Mouse (Mus musculus): ENCODE measurements around the gene C8b. TPM values are rescaled to one million over a fixed set of nuclear protein-coding genes. Genes with fewer than 3 reads are reported as not detected.

Gene C8b
- polyA plus RNA-seq, 2 experiments: 21.8 to 28.4 TPM

GRCm38 (mm10) chr4:104828939-104829338 is 62.8 kb downstream of the C8b start:
- DNase-seq (ENCODE audit: low read depth in 3 of 3, low spot score in 3 of 3): no peak
- no peak for TF ChIP-seq EP300 (IDR thresholded peaks at IDR 0.05; ENCODE audit: low read depth)
- Histone ChIP-seq H3K27ac (no peak overlapping the region), H3K36me3 (replicated peaks; ENCODE audit: control insufficient read depth, insufficient read depth, low read depth) (no peaks in the 10 kb centered on the region), H3K9ac (replicated peaks) (no peak overlapping the region), H3K4me3 (ENCODE audit: insufficient read depth in 1 of 2, low read depth in 2 of 2, low read length in 2 of 2) (no peak overlapping the region), H3K4me2 (ENCODE audit: low read depth) (no peak overlapping the region), H3K4me1 (replicated peaks; ENCODE audit: control insufficient read depth in 2 of 2, insufficient read depth in 2 of 2, low read length in 1 of 2) (peaks cover 0 to under 1% of the 10 kb centered on the region in 2 experiments; a peak in 1 of 4 replicates), H3K27me3 (ENCODE audit: control insufficient read depth, insufficient read depth, low read length) (no peaks in the 10 kb centered on the region), H3K9me3 (ENCODE audit: control insufficient read depth, low read length) (no peaks in the 10 kb centered on the region)
- 58% methylated on average over 5 of the region's 5 CpGs for WGBS (ENCODE audit: insufficient replicate concordance)
- no peak for ATAC-seq (ENCODE audit: insufficient read depth)

- no peaks in the 10 kb centered on the region for H3K36me3 ChIP-seq (replicated peaks; ENCODE audit: control insufficient read depth, insufficient read depth, low read depth)
- H3K4me3 ChIP-seq (ENCODE audit: insufficient read depth in 1 of 2, low read depth in 2 of 2, low read length in 2 of 2): no peak overlapping the region
- H3K9ac ChIP-seq (replicated peaks): no peak overlapping the region
- ATAC-seq (ENCODE audit: insufficient read depth): no peak
- H3K9me3 ChIP-seq (ENCODE audit: control insufficient read depth, low read length): no peaks in the 10 kb centered on the region
- no peak overlapping the region for H3K4me2 ChIP-seq (ENCODE audit: low read depth)
- 50% methylated on average over 5 of the region's 5 CpGs for WGBS (ENCODE audit: insufficient replicate concordance)
- H3K27me3 ChIP-seq (ENCODE audit: control insufficient read depth, insufficient read depth, low read length): no peaks in the 10 kb centered on the region
- H3K27ac ChIP-seq: no peak overlapping the region
- H3K4me1 ChIP-seq (replicated peaks; ENCODE audit: control insufficient read depth in 2 of 2, insufficient read depth in 2 of 2, low read length in 1 of 2): no peaks in the 10 kb centered on the region
- no peak for TF ChIP-seq EP300 (IDR thresholded peaks at IDR 0.05; ENCODE audit: low read depth)
- TF ChIP-seq CTCF (IDR thresholded peaks at IDR 0.05; ENCODE audit: low read depth): no peak
- no peak for DNase-seq (ENCODE audit: low read depth in 3 of 3, low spot score in 3 of 3)
Observed at GRCm38 (mm10) chr4:104835096-104835495, 69.0 kb downstream of the C8b start.

- ATAC-seq (ENCODE audit: insufficient read depth) (no peak), DNase-seq (ENCODE audit: low read depth in 3 of 3, low spot score in 3 of 3) (no peak)
- no peak for TF ChIP-seq EP300 (IDR thresholded peaks at IDR 0.05; ENCODE audit: low read depth)
- no peak for TF ChIP-seq CTCF (IDR thresholded peaks at IDR 0.05; ENCODE audit: low read depth)
- H3K36me3 ChIP-seq (replicated peaks; ENCODE audit: control insufficient read depth, insufficient read depth, low read depth): no peaks in the 10 kb centered on the region
- H3K4me3 ChIP-seq (ENCODE audit: insufficient read depth in 1 of 2, low read depth in 2 of 2, low read length in 2 of 2): no peak overlapping the region
- H3K27me3 ChIP-seq (ENCODE audit: control insufficient read depth, insufficient read depth, low read length): no peaks in the 10 kb centered on the region
- WGBS (ENCODE audit: insufficient replicate concordance): 50% methylated on average over 2 of the region's 2 CpGs
- H3K9me3 ChIP-seq (ENCODE audit: control insufficient read depth, low read length): no peaks in the 10 kb centered on the region
- H3K4me1 ChIP-seq (replicated peaks; ENCODE audit: control insufficient read depth in 2 of 2, insufficient read depth in 2 of 2, low read length in 1 of 2): no peaks in the 10 kb centered on the region
- no peak overlapping the region for H3K9ac ChIP-seq (replicated peaks)
- no peak overlapping the region for H3K27ac ChIP-seq
- no peak overlapping the region for H3K4me2 ChIP-seq (ENCODE audit: low read depth)
Observed at GRCm38 (mm10) chr4:104838342-104838741, 72.2 kb downstream of the C8b start.

DNA sequence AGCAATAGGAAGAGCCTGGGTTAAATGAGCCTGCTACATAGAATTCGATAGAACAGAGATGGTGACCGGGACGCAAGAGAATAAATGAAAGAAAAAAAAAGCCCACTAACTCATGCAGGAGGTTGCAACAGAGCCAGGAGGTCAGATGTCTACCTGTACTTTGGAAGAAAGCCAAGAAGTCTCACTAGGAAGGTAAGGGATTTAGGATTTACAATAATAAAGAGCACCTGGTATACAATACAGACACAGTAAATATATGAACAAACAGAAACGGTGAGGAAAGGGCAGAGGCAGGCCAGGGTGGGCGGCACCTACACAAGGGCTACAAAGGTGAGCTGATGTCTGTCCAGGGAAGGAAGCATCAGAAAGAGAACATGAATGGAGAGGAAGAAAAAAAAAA is 76.1 kb downstream of the C8b start:
- H3K36me3 ChIP-seq (replicated peaks; ENCODE audit: control insufficient read depth, insufficient read depth, low read depth): no peaks in the 10 kb centered on the region
- no peaks in the 10 kb centered on the region for H3K4me1 ChIP-seq (replicated peaks; ENCODE audit: control insufficient read depth in 2 of 2, insufficient read depth in 2 of 2, low read length in 1 of 2)
- no peak overlapping the region for H3K4me3 ChIP-seq (ENCODE audit: insufficient read depth in 1 of 2, low read depth in 2 of 2, low read length in 2 of 2)
- WGBS (ENCODE audit: insufficient replicate concordance): 71% methylated on average over 5 of the region's 5 CpGs
- no peaks in the 10 kb centered on the region for H3K9me3 ChIP-seq (ENCODE audit: control insufficient read depth, low read length)
- ATAC-seq (ENCODE audit: insufficient read depth) (no peak), DNase-seq (ENCODE audit: low read depth in 3 of 3, low spot score in 3 of 3) (no peak)
- H3K27ac ChIP-seq: no peak overlapping the region
- H3K9ac ChIP-seq (replicated peaks): no peak overlapping the region
- no peak overlapping the region for H3K4me2 ChIP-seq (ENCODE audit: low read depth)
- H3K27me3 ChIP-seq (ENCODE audit: control insufficient read depth, insufficient read depth, low read length): no peaks in the 10 kb centered on the region
- TF ChIP-seq EP300 (IDR thresholded peaks at IDR 0.05; ENCODE audit: low read depth) (no peak), CTCF (IDR thresholded peaks at IDR 0.05; ENCODE audit: low read depth) (no peak)

- H3K9me3 ChIP-seq (ENCODE audit: control insufficient read depth, low read length): no peaks in the 10 kb centered on the region
- H3K36me3 ChIP-seq (replicated peaks; ENCODE audit: control insufficient read depth, insufficient read depth, low read depth): no peaks in the 10 kb centered on the region
- no peak for TF ChIP-seq EP300 (IDR thresholded peaks at IDR 0.05; ENCODE audit: low read depth)
- 59% methylated on average over 4 of the region's 4 CpGs for WGBS (ENCODE audit: insufficient replicate concordance)
- H3K4me1 ChIP-seq (replicated peaks; ENCODE audit: control insufficient read depth in 2 of 2, insufficient read depth in 2 of 2, low read length in 1 of 2): no peaks in the 10 kb centered on the region
- H3K9ac ChIP-seq (replicated peaks): no peak overlapping the region
- no peaks in the 10 kb centered on the region for H3K27me3 ChIP-seq (ENCODE audit: control insufficient read depth, insufficient read depth, low read length)
- DNase-seq (ENCODE audit: low read depth in 3 of 3, low spot score in 3 of 3) (no peak), ATAC-seq (ENCODE audit: insufficient read depth) (no peak)
- H3K4me3 ChIP-seq (ENCODE audit: insufficient read depth in 1 of 2, low read depth in 2 of 2, low read length in 2 of 2): no peak overlapping the region
- no peak overlapping the region for H3K4me2 ChIP-seq (ENCODE audit: low read depth)
- no peak overlapping the region for H3K27ac ChIP-seq
Observed at GRCm38 (mm10) chr4:104843546-104843945, 77.4 kb downstream of the C8b start.

Other genes with a start within 250 kb of the C8b start
- gene Gm17662, start 91.0 kb downstream of the C8b start, polyA plus RNA-seq (2012; rRNA removed): not detected in 2 replicates
- not detected in 2 replicates for gene Gm17662, start 91.0 kb downstream of the C8b start, polyA plus RNA-seq (2014; fragmentation: Nextera tagmentation; extraction: Ambion mirVana)
- 6.5 and 12.4 TPM in 2 replicates for gene C8a, start 110.1 kb downstream of the C8b start, polyA plus RNA-seq (2012; rRNA removed)
- 10.2 and 10.3 TPM in 2 replicates for gene C8a, start 110.1 kb downstream of the C8b start, polyA plus RNA-seq (2014; fragmentation: Nextera tagmentation; extraction: Ambion mirVana)
- 0.09 and 0.10 TPM in 2 replicates for gene Fyb2, start 147.1 kb downstream of the C8b start, polyA plus RNA-seq (2012; rRNA removed)
- 0.06 and 0.09 TPM in 2 replicates for gene Fyb2, start 147.1 kb downstream of the C8b start, polyA plus RNA-seq (2014; fragmentation: Nextera tagmentation; extraction: Ambion mirVana)